Mouse (Mus musculus) thymus, postnatal 25 days (tissue): ENCODE results near the gene Gm28308.

Experiments used
- DNase-seq: peaks from one replicate; pipeline ENCODE4 v3.0.0; 2022

The Gm28308 gene

DNA sequence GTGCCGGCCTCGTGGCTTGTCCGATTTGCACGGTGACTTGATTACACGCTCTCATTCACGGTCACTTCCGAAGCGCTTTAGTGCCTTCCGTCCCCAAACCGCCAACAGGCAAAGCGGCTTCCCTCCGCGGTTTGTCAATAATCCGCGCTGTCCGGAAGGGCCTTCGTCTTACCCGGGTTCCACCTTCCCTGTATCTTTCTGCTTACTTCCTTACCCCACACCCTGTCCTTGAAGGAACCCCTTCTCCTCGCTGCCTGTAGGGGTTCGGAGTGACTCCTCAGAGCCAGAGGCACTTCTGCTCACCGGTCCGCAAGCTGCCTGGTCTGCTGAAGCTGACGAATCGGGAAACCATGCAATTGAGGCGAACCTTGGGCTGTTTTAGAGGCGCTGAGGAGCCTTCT, 33.3 kb upstream of the Gm28308 start:
- no peak for DNase-seq

DNA sequence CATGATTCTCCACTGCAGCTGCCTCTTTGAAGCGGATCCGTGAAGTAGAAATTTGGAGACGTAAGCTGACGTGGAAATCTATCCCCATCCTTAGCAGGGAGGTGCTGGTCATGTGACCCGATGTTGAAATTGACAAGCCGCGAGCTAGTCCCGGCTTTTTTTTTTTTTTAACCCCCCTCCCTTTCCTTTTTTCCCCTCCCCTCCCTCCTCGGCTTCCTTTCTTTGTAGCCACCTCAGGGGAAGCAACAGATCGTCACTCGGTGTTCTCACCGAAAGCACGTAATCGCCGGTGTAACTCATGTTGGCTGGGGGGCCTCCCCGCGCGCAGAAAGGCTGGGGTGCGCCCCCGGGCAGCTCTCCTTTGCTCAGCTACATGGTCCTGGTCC, 32.6 kb upstream of the Gm28308 start, which contains the start of gene Hoxa11:
Gene Hoxa11 (minus strand): TSS at position 54 of the 386 bp plus-strand sequence.
- DNase-seq: no peak

DNA sequence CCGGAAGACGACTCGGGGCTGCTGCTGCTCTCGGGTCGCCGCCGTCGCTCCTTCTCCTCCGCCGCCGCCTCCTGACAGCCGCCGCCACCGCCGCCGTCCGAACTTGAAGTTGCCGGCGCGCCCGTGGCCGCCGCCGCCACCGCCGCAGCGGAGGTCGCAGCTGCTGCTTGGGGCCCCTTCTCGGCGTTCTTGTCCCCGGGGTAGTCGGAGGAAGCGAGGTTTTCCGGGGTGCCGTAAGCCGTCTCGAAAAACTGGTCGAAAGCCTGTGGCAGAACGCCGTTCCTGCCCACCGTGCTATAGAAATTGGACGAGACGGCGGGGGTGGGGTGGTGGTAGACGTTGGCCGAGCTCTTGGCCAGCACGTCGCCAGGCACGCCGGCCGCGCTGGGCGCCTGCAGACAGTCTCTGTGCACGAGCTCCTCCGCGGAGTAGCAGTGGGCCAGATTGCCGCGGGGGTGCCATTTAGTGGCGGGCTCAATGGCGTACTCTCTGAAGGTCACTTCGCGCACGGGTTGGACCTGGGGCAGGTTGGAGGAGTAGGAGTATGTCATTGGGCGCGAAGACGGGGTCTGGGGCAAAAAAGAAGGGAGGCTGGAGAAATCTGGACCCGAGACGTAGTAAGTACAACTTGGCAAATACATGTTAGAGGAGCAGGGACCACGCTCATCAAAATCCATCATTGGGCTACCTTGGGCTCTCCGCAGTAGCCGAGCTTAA, 32.1 kb upstream of the Gm28308 start:
- DNase-seq: no peak

DNA sequence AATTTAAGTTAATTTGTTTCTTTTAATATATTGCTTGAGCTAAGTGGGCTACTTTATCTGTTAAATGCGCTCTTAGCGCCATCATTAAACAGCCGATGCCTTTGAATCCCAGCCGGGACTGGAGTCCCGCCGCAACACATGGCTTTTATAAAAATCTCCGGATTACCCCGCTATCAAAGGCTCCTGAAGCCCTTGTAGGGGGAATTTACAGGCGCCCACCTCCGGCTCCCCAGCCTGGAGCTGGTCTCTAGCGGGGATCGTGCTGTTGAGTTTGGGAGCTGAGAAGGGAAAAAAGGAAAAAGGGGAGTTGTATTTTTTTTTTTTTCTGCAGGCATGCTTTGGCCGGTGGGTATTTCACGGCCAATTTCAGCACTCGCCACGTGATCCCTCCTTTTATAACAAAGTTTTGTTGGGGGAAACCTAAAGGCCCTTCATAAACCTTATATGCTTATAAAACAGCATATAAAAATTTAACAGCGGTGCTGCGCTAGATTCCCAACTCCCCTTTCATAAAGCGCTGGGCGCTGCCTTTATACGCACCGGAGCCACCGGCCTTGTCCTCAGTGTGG, 31.4 kb upstream of the Gm28308 start:
- no peak for DNase-seq

DNA sequence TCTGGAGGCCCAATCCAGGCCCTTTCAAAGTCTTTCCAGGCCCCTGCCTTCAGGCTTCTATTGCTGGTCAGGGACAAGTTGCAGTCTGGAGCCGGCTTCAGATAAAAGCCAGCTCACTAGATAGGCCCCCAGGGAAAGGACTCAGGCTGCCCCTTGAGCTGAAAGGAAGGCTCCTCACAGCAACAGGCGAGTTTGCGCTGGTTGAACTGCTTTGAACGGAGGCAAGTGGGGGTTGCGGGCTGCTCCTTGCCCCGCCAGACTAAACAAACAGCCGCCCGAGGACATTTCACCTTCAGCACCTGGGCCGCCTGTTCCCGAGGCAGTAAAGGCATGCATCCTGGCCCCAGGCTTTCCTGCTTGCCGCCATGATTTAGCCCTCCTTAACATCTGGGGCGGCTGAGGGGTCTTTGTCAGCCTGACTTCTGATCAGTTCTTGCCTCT, 30.6 kb upstream of the Gm28308 start:
- DNase-seq: no peak

GRCm38 (mm10) chr6:52242801-52243332, 29.7 kb upstream of the Gm28308 start:
- DNase-seq: no peak

DNA sequence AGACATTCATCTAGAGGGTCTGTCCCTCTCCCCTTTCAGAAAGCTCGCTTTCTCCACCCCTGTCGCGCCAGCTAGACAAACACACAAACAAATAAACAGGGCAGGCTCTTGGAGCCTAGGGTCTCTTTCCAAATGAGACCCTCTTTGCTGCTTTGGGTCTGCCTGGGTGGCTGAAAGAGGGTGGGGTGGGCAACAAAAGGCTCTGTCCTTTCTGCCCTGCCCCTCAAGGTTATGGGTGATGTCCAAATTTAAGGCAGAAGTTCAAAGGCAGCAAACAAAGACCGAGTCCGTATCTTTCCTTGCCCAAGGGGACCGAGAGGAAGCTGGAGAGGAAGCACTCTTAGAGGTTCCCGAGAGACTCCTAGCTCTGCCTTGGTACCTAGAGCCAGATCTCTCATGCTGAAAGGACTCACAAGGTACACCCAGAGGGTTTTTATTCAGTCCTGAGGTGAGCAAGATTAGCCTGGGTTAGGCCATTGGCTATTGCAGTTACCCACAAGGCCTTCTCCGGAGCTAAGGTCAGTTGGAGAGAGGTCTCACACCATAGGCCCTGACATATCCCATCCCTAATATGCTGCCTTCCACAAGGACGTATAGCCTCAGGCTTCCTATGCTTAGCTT, 28.0 kb upstream of the Gm28308 start:
- no peak for DNase-seq

DNA sequence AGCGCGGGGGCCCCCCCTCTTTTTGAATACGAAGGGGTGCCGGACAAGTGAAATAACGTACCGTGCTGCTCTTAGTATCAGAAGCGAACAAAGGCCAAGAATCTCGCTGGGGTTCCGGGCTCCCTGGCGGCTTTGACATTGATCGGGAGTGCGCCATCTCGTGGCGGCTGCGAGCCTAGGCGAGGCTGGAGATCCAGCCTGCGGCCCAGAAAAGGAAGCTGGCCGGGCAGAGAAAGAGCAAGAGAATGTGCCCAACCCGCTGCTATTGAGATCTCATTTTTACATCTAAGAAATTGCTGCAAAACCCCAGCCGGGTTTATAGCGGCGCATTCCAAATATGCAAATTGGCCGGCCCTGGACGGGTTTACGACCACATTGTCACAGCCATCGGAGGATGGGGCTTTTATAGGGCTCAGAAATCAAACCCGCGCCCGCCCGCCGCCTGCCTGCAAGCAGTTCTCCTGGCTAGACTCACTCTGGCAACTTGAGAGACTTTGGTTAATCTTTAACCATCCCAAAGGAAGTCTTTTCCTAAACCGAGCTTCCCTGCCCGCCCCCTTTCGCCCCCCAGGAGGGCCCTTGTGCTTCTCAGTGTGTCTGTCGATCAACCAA, 27.4 kb upstream of the Gm28308 start, which contains the start of gene Hoxa10:
Gene Hoxa10 (minus strand): TSS at position 466 of the 612 bp plus-strand sequence.
- DNase-seq: peak; percentile 81

DNA sequence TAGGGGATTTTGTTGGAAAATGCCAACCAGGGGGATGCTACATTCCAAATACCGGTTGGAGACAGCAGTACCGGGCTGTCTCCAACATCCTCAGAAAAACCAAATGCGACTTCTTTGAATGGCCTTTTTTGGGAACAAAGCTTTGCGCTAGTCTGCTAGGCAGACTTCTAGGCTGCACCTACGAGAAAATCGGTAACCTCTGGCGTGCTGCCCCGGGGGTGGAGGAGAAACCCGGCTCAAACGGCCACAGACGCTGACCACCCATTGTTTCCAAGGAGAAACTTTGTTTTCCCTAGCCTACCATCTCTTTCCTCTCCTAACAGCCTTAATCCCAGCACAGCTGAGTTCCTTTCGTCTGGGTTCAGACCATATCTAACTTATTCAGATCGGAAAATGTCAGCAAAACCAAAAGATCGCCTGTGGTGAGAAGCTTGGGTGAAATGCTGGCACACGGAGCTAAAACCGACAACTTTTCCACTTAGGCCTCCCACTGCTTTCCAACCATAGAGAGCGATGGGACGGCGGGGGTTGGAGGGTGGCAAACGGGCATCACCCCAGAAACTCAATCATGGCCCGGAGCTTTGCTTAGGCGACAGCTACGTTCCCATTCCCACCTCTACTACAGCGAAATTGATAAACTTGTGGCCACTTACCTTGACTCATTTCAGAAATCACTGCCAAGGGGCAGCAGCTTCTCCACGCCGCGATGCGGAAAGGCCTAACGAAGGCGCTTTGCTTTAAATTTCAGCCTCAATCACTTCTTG, 26.7 kb upstream of the Gm28308 start:
- no peak for DNase-seq

DNA sequence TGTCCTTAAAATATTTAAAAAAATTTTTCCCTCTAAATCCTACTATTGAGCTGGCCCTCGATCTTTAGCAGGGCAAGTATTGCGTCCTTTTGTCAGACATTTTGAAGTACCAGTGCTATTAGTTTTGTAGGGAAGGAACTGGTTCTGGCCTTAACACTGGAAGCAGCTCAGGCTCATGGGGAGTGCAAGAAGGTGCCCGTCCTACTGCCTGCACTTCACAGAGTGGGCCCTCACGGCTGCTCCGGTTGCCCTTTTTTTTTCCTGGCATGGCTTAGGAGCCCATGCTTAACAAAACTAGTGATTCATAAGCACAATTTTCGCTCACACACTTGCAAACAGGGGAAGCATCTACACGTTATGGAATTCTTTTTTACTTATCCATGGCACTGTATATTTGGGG, 25.8 kb upstream of the Gm28308 start:
- no peak for DNase-seq

- DNase-seq: no peak
These were observed 25.0 kb upstream of the Gm28308 start for GRCm38 (mm10) chr6:52238155-52238545.

GRCm38 (mm10) chr6:52237346-52238154, 24.4 kb upstream of the Gm28308 start:
- no peak for DNase-seq

DNA sequence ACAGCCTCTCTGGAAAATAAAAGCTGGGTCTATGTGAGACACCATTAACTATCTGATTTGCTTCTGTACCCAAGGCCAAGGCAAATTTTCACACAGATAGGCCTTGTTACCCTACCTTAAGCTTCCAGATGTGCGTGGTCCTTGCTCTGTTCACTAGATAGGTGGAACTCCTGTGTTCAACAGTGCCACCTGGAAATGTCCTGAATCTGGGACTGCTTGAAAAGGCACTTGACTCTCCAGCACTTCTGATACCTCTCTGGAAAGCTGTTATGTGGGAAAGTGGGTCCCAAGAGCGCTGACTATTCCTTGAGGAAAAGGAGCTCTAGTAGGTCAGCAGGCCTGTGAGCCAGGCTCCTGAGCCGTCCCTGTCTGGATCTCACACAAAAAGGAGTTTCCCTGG, 23.7 kb upstream of the Gm28308 start:
- no peak for DNase-seq

- DNase-seq: no peak
These were observed 22.7 kb upstream of the Gm28308 start for GRCm38 (mm10) chr6:52235866-52236265.

GRCm38 (mm10) chr6:52235267-52235666, 22.1 kb upstream of the Gm28308 start:
- no peak for DNase-seq

GRCm38 (mm10) chr6:52234428-52235140, 21.4 kb upstream of the Gm28308 start:
- DNase-seq: no peak

DNA sequence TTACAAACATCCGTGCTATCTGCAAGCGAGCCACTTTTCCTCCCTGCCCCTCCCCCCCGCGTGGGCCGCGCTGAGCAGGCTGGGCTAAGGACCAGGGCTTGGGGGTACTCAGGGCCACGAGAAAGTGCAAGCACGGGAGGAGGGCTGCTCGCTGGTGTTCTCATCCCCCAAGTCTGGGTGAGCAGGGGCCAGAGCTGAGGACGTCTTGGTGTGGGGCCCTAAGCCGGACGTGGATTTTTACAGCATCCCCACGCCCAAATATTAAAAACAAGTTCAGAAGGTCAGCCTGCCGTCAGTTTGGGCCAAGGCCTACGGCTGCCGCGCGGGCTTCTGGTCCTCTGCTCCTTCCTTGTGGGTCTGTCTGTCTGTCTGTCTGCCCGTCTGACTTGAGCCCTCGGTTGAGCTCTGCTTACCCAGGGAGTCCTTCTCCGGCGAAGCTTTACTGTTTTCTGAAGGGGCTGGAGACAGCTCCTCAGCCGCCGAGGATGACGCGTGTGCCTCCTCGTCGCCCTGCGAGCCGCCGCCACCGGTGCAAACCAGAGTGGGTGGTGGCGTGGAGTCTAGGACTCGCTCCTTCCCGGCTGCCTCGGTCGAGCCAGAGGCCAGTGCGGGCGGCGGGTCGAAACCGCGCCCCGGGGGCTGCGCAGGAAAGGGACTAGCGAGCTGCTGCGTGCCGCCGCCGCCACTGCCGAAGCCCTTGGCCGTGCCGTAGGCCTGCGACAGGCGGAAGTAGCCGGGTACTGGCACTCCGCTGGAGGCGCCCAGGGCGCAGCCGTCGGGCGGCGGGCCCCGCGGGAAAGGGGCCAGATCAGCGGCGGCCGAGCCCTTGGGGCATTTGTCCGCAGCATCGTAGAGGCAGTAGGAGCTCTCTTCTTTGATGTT, 20.6 kb upstream of the Gm28308 start:
- DNase-seq: peak; percentile 25

- DNase-seq: no peak
These were observed 19.9 kb upstream of the Gm28308 start for GRCm38 (mm10) chr6:52232984-52233545.

DNA sequence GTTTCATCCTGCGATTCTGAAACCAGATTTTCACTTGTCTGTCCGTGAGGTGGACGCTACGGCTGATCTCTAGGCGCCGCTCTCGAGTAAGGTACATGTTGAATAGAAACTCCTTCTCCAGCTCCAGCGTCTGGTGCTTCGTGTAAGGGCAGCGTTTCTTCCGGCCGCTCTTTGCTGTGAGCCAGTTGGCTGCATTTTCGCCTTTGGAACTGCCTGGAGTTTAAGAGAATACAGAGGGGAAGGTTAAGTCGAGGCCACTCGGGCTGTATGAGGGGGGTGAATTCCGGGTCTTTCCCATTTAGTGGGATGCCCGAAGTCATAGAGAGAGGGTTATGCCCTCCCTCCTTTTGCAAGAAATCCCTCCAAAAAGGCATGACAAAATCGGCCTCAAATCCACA, 19.4 kb upstream of the Gm28308 start:
- DNase-seq: peak; percentile 18
